Mouse (Mus musculus) megakaryocyte, embryonic 14.5 days (primary cell): ENCODE results near the gene Klhl29.

Experiments
- FLI1 ChIP-seq: IDR thresholded peaks from 2 replicates; pipeline ENCODE4 v1.6.1; 2012; ENCODE audit warnings: low read length, inconsistent platforms, mixed read lengths
- GATA1 ChIP-seq: IDR thresholded peaks from 3 replicates; pipeline ENCODE4 v1.6.1; 2012; ENCODE audit warnings: mixed read lengths, low read length, inconsistent platforms, borderline replicate concordance

- TF ChIP-seq GATA1 (no peak), FLI1 (no peak)
Observed at GRCm38 (mm10) chr12:5296422-5296821, 79.1 kb downstream of the Klhl29 start.
